Comparison of ENCODE assay signal across 8 mouse cellular contexts in genomic region chr14:99044096-99044495, GRCm38 (mm10). TPM values are rescaled to one million over a fixed set of nuclear protein-coding genes. Genes with fewer than 3 reads are reported as not detected.
DNase-seq lines count a peak whose midpoint lies in the region; ATAC-seq and TF ChIP-seq lines count a peak whose summit lies in the region.

No protein-coding gene starts in this region.

- no peak for TF ChIP-seq CTCF in bone marrow macrophage, adult 2 months (IDR thresholded peaks at IDR 0.05; ENCODE audit: low read depth, low read length)

- no peak for DNase-seq in heart, postnatal 10 days
- DNase-seq in thymus, postnatal 0 days (ENCODE audit: low spot score), result no peak
- no peak for DNase-seq in MN1 (ENCODE audit: low spot score)
- no peak for DNase-seq in right cerebral cortex, postnatal 10 days (ENCODE audit: low spot score in 2 of 2)

- peaks cover 15% of the 10 kb centered on the region for H3K36me3 ChIP-seq in heart, embryonic 14.5 days (ENCODE audit: control insufficient read depth, insufficient read depth, low read length)
- H3K36me3 ChIP-seq in hindbrain, embryonic 13.5 days, result no peaks in the 10 kb centered on the region; the same call in 1 of the 2 replicates
- peaks cover 1% of the 10 kb centered on the region; the same call in 1 of the 2 replicates for H3K36me3 ChIP-seq in midbrain, embryonic 12.5 days

- H3K9ac ChIP-seq in heart, embryonic 14.5 days (ENCODE audit: low read length), result peak overlapping the region; percentile 98
- peak overlapping the region; percentile 98 for H3K9ac ChIP-seq in hindbrain, embryonic 13.5 days
- H3K9ac ChIP-seq in midbrain, embryonic 12.5 days (replicated peaks), result peak overlapping the region; percentile 97

- 37% methylated on average over 10 of the region's 10 CpGs for WGBS in heart, embryonic 14.5 days
- WGBS in hindbrain, embryonic 13.5 days, result 18% methylated on average over 10 of the region's 10 CpGs
- 28% methylated on average over 10 of the region's 10 CpGs for WGBS in midbrain, embryonic 12.5 days

- TF ChIP-seq POLR2A in bone marrow macrophage, adult 2 months (IDR thresholded peaks at IDR 0.05; ENCODE audit: borderline replicate concordance, low read depth, low read length), result no peak

- peak overlapping the region in 1 of 2 experiments; percentile 99; a peak in 2 of 4 replicates for H3K4me3 ChIP-seq in heart, embryonic 14.5 days (ENCODE audit: control insufficient read depth in 1 of 2, insufficient read depth in 1 of 2, low read depth in 1 of 2, low read length in 2 of 2)
- peak overlapping the region; percentile 35 for H3K4me3 ChIP-seq in bone marrow macrophage, adult 2 months (ENCODE audit: insufficient read depth, low read length)
- H3K4me3 ChIP-seq in hindbrain, embryonic 13.5 days, result peak overlapping the region; percentile 98
- H3K4me3 ChIP-seq in midbrain, embryonic 12.5 days, result peak overlapping the region; percentile 97

- no peak overlapping the region for H3K27ac ChIP-seq in heart, embryonic 14.5 days (replicated peaks in 1 of 2; ENCODE audit: control insufficient read depth in 1 of 2, insufficient read depth in 1 of 2, low read depth in 2 of 2, low read length in 2 of 2)
- H3K27ac ChIP-seq in bone marrow macrophage, adult 2 months (ENCODE audit: insufficient read depth, low read depth, low read length), result no peak overlapping the region
- no peak overlapping the region for H3K27ac ChIP-seq in hindbrain, embryonic 13.5 days
- no peak overlapping the region; the same call in 1 of the 2 replicates for H3K27ac ChIP-seq in midbrain, embryonic 12.5 days (replicated peaks)

- intact Hi-C loops in heart, postnatal 10 days (cut with DNase I), result no loop called here

- peaks cover 14 to 34% of the 10 kb centered on the region in 2 experiments for H3K4me1 ChIP-seq in heart, embryonic 14.5 days (ENCODE audit: control insufficient read depth in 2 of 2, insufficient read depth in 2 of 2, low read length in 2 of 2)
- peaks cover 25% of the 10 kb centered on the region for H3K4me1 ChIP-seq in bone marrow macrophage, adult 2 months (ENCODE audit: control insufficient read depth, insufficient read depth, low read length)
- peaks cover 36% of the 10 kb centered on the region for H3K4me1 ChIP-seq in hindbrain, embryonic 13.5 days (replicated peaks)
- H3K4me1 ChIP-seq in midbrain, embryonic 12.5 days, result peaks cover 20% of the 10 kb centered on the region

- no peaks in the 10 kb centered on the region for H3K9me3 ChIP-seq in heart, embryonic 14.5 days (ENCODE audit: control insufficient read depth, low read length)
- H3K9me3 ChIP-seq in hindbrain, embryonic 13.5 days, result no peaks in the 10 kb centered on the region
- H3K9me3 ChIP-seq in midbrain, embryonic 12.5 days, result no peaks in the 10 kb centered on the region

- H3K27me3 ChIP-seq in heart, embryonic 14.5 days (ENCODE audit: control insufficient read depth, insufficient read depth, low read length), result no peaks in the 10 kb centered on the region
- H3K27me3 ChIP-seq in hindbrain, embryonic 13.5 days, result no peaks in the 10 kb centered on the region
- no peaks in the 10 kb centered on the region for H3K27me3 ChIP-seq in midbrain, embryonic 12.5 days

- peak overlapping the region; percentile 70 for H3K4me2 ChIP-seq in heart, embryonic 14.5 days (ENCODE audit: low read length)
- peak overlapping the region; percentile 78 for H3K4me2 ChIP-seq in hindbrain, embryonic 13.5 days
- H3K4me2 ChIP-seq in midbrain, embryonic 12.5 days (replicated peaks), result peak overlapping the region; percentile 71

- no peak for ATAC-seq in heart, embryonic 14.5 days (ENCODE audit: insufficient number of reproducible peaks, insufficient read depth, low FRiP score, low read depth)
- ATAC-seq in hindbrain, embryonic 13.5 days (ENCODE audit: low FRiP score), result no peak
- ATAC-seq in midbrain, embryonic 12.5 days (ENCODE audit: low FRiP score, low read depth), result no peak

RNA-seq across cellular contexts. Expression of gene Mzt1, which starts 1.8 kb away (rescaled TPM):
- 93.8 and 94.1 TPM in 2 replicates for polyA plus RNA-seq in heart, embryonic 14.5 days (2014; fragmentation: Nextera tagmentation; extraction: Ambion mirVana)
- total RNA-seq in heart, postnatal 10 days (2021), result 10 to 100 TPM; 35.6 to 44.1 TPM
- 43.1 and 46.3 TPM in 2 replicates for polyA plus RNA-seq in bone marrow macrophage, adult 2 months (2012; ENCODE audit: insufficient read depth, insufficient read length, missing spikeins)
- polyA plus RNA-seq in hindbrain, embryonic 13.5 days (2015; fragmentation: Nextera tagmentation; extraction: Ambion mirVana), result 125 and 127 TPM in 2 replicates
- polyA plus RNA-seq in midbrain, embryonic 12.5 days (2016; fragmentation: Nextera tagmentation; extraction: Ambion mirVana), result 130 and 135 TPM in 2 replicates
- polyA plus RNA-seq in thymus, postnatal 0 days (2015; fragmentation: Nextera tagmentation; extraction: Ambion mirVana), result 99.9 and 112 TPM in 2 replicates

RNA-seq across cellular contexts. Expression of gene Bora, which starts 1.9 kb away (rescaled TPM):
- polyA plus RNA-seq in heart, embryonic 14.5 days (2014; fragmentation: Nextera tagmentation; extraction: Ambion mirVana), result 37.5 and 38.9 TPM in 2 replicates
- 1 to 10 TPM; 5.3 to 7.1 TPM for total RNA-seq in heart, postnatal 10 days (2021)
- 13.7 and 13.8 TPM in 2 replicates for polyA plus RNA-seq in bone marrow macrophage, adult 2 months (2012; ENCODE audit: insufficient read depth, insufficient read length, missing spikeins)
- polyA plus RNA-seq in hindbrain, embryonic 13.5 days (2015; fragmentation: Nextera tagmentation; extraction: Ambion mirVana), result 18.7 and 21.5 TPM in 2 replicates
- 65.4 and 65.9 TPM in 2 replicates for polyA plus RNA-seq in midbrain, embryonic 12.5 days (2016; fragmentation: Nextera tagmentation; extraction: Ambion mirVana)
- polyA plus RNA-seq in thymus, postnatal 0 days (2015; fragmentation: Nextera tagmentation; extraction: Ambion mirVana), result 45.5 and 65.5 TPM in 2 replicates

RNA-seq across cellular contexts. Expression of gene Rpl36a-ps1, which starts 50.0 kb away (rescaled TPM):
- polyA plus RNA-seq in heart, embryonic 14.5 days (2014; fragmentation: Nextera tagmentation; extraction: Ambion mirVana), result 1.3 and 1.6 TPM in 2 replicates
- total RNA-seq in heart, postnatal 10 days (2021), result 1 to 10 TPM; 4.8 to 6.3 TPM
- 12.7 and 14.2 TPM in 2 replicates for polyA plus RNA-seq in bone marrow macrophage, adult 2 months (2012; ENCODE audit: insufficient read depth, insufficient read length, missing spikeins)
- polyA plus RNA-seq in hindbrain, embryonic 13.5 days (2015; fragmentation: Nextera tagmentation; extraction: Ambion mirVana), result 0.74 TPM in 1 of 2 replicates, not detected in the other
- polyA plus RNA-seq in midbrain, embryonic 12.5 days (2016; fragmentation: Nextera tagmentation; extraction: Ambion mirVana), result 0.94 TPM in 1 of 2 replicates, not detected in the other
- 3.9 and 6.2 TPM in 2 replicates for polyA plus RNA-seq in thymus, postnatal 0 days (2015; fragmentation: Nextera tagmentation; extraction: Ambion mirVana)

RNA-seq across cellular contexts. Expression of gene Pibf1, which starts 55.1 kb away (rescaled TPM):
- 13.9 and 17.0 TPM in 2 replicates for polyA plus RNA-seq in heart, embryonic 14.5 days (2014; fragmentation: Nextera tagmentation; extraction: Ambion mirVana)
- 1 to 10 TPM; 7.7 to 9.2 TPM for total RNA-seq in heart, postnatal 10 days (2021)
- polyA plus RNA-seq in bone marrow macrophage, adult 2 months (2012; ENCODE audit: insufficient read depth, insufficient read length, missing spikeins), result 11.7 and 13.0 TPM in 2 replicates
- 17.6 and 19.8 TPM in 2 replicates for polyA plus RNA-seq in hindbrain, embryonic 13.5 days (2015; fragmentation: Nextera tagmentation; extraction: Ambion mirVana)
- polyA plus RNA-seq in midbrain, embryonic 12.5 days (2016; fragmentation: Nextera tagmentation; extraction: Ambion mirVana), result 24.5 and 26.3 TPM in 2 replicates
- polyA plus RNA-seq in thymus, postnatal 0 days (2015; fragmentation: Nextera tagmentation; extraction: Ambion mirVana), result 13.9 and 14.2 TPM in 2 replicates

RNA-seq across cellular contexts. Expression of gene Dis3, which starts 55.5 kb away (rescaled TPM):
- 23.8 and 27.5 TPM in 2 replicates for polyA plus RNA-seq in heart, embryonic 14.5 days (2014; fragmentation: Nextera tagmentation; extraction: Ambion mirVana)
- total RNA-seq in heart, postnatal 10 days (2021), result 10 to 100 TPM; 14.6 to 16.9 TPM
- 13.7 and 16.0 TPM in 2 replicates for polyA plus RNA-seq in bone marrow macrophage, adult 2 months (2012; ENCODE audit: insufficient read depth, insufficient read length, missing spikeins)
- 20.5 and 26.3 TPM in 2 replicates for polyA plus RNA-seq in hindbrain, embryonic 13.5 days (2015; fragmentation: Nextera tagmentation; extraction: Ambion mirVana)
- 40.3 and 41.2 TPM in 2 replicates for polyA plus RNA-seq in midbrain, embryonic 12.5 days (2016; fragmentation: Nextera tagmentation; extraction: Ambion mirVana)
- polyA plus RNA-seq in thymus, postnatal 0 days (2015; fragmentation: Nextera tagmentation; extraction: Ambion mirVana), result 23.9 TPM in 2 replicates
